Mouse (Mus musculus) brain, embryonic 14.5 days (tissue): ENCODE measurements at regions not wholly inside any gene's neighbourhood (a gene's known extent, or its start where the extent isn't known, plus 50 kb on each side); places are given as distances from the start of the nearest gene placed in this dataset.

Source experiments
- DNase-seq: peaks from one replicate; pipeline ENCODE4 v3.0.0-alpha.2; 2011; ENCODE audit warnings: low read depth
- CTCF ChIP-seq: fragments of 200-500 bp; IDR thresholded peaks from 2 replicates; pipeline ENCODE4 v1.5.1; 2012; ENCODE audit warnings: inconsistent platforms, mild to moderate bottlenecking, moderate library complexity, borderline replicate concordance; ENCODE audit not compliant: insufficient read depth, insufficient read length; ENCODE audit errors: extremely low read depth
- POLR2A ChIP-seq: fragments of 200-500 bp; IDR thresholded peaks from 2 replicates; pipeline ENCODE4 v1.6.1; 2012; ENCODE audit warnings: mild to moderate bottlenecking, inconsistent platforms, borderline replicate concordance; ENCODE audit not compliant: poor library complexity, insufficient read depth, insufficient read length, severe bottlenecking; ENCODE audit errors: extremely low read depth

GRCm38 (mm10) chr7:142593729-142594375 is 61.4 kb downstream of the Mrpl23 start:
- no peak for TF ChIP-seq CTCF
- no peak for TF ChIP-seq POLR2A
- DNase-seq = no peak

- TF ChIP-seq CTCF (no peak), POLR2A (no peak)
- DNase-seq = peak; percentile 25
Measured at GRCm38 (mm10) chr7:142595412-142595811, 62.9 kb downstream of the Mrpl23 start.

GRCm38 (mm10) chr7:142596211-142596610 is 63.7 kb downstream of the Mrpl23 start:
- TF ChIP-seq CTCF = no peak
- no peak for TF ChIP-seq POLR2A
- DNase-seq = no peak

GRCm38 (mm10) chr7:142597961-142598360 is 65.5 kb downstream of the Mrpl23 start:
- DNase-seq = no peak
- no peak for TF ChIP-seq CTCF
- no peak for TF ChIP-seq POLR2A

GRCm38 (mm10) chr7:142599942-142600341 is 66.7 kb downstream of the Igf2 start:
- DNase-seq = no peak
- no peak for TF ChIP-seq CTCF
- no peak for TF ChIP-seq POLR2A

- no peak for TF ChIP-seq CTCF
- no peak for TF ChIP-seq POLR2A
- no peak for DNase-seq
Measured at GRCm38 (mm10) chr7:142600400-142600799, 66.2 kb downstream of the Igf2 start.
